Mouse (Mus musculus) liver, adult 2 months (tissue): ENCODE results near the gene Mxra7.

ENCODE experiments used
- CTCF ChIP-seq: fragments of 200-500 bp; IDR thresholded peaks from 2 replicates; pipeline ENCODE4 v1.5.1; 2011; ENCODE audit warnings: low read depth, low read length, control low read depth
- POLR2A ChIP-seq: fragments of 200-500 bp; IDR thresholded peaks from 2 replicates; pipeline ENCODE4 v1.6.1; 2011; ENCODE audit warnings: low read length, control low read depth; ENCODE audit not compliant: insufficient read depth; ENCODE audit errors: extremely low read depth

DNA sequence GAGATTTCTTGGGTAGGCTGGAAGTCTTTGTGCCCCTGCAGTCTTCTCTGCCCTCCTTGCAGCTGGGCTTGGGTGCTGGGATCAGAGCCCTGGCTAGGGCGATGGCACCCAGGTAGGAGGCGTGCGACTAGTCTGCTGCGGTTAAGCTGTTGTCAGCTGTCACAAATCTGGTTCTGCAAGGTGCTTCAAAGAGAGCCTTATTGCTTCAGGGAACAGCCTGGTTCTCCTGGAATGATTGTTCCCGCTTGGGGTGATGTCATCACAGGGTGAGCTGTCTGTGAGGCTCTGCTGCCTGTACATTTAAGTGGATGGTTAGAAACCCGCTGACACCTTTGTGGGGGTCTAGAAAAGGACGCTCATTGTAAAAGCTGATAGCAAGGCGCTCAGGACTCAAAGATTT, 41.4 kb upstream of the Mxra7 start:
- no peak for TF ChIP-seq CTCF
- TF ChIP-seq POLR2A: no peak
